Mouse (Mus musculus) thymus, adult 2 months (tissue): ENCODE results near the gene Mrpl21. TPM values are rescaled to one million over a fixed set of nuclear protein-coding genes. Genes with fewer than 3 reads are reported as not detected.

Experiments
- DNase-seq: peaks from one replicate; pipeline ENCODE4 v3.0.0; 2021
- H3K27ac ChIP-seq: fragments of 200-500 bp; 2 replicates; pipeline ENCODE4 v1.5.1; 2012; ENCODE audit warnings: low read length, control low read depth; ENCODE audit not compliant: control insufficient read depth, insufficient read depth
- H3K27me3 ChIP-seq: fragments of 200-500 bp; 2 replicates; pipeline ENCODE4 v1.6.1; 2012; ENCODE audit warnings: mild to moderate bottlenecking, low read length, moderate library complexity, mixed read lengths; ENCODE audit not compliant: control insufficient read depth, insufficient read depth
- H3K36me3 ChIP-seq: fragments of 200-500 bp; 2 replicates; pipeline ENCODE4 v1.6.1; 2012; ENCODE audit warnings: mild to moderate bottlenecking, low read length, moderate library complexity; ENCODE audit not compliant: control insufficient read depth, insufficient read depth
- H3K4me1 ChIP-seq: fragments of 200-500 bp; replicated peaks from 2 replicates; pipeline ENCODE4 v1.6.1; 2012; ENCODE audit warnings: low read length; ENCODE audit not compliant: control insufficient read depth, insufficient read depth
- H3K4me3 ChIP-seq: fragments of 200-500 bp; 2 replicates; pipeline ENCODE4 v1.5.1; 2012; ENCODE audit warnings: mild to moderate bottlenecking, low read length, control low read depth, moderate library complexity; ENCODE audit not compliant: control insufficient read depth, insufficient read depth
- CTCF ChIP-seq: fragments of 200-500 bp; IDR thresholded peaks from 2 replicates; pipeline ENCODE4 v1.5.1; 2012; ENCODE audit warnings: mild to moderate bottlenecking, control low read depth, low read length, moderate library complexity, borderline replicate concordance; ENCODE audit not compliant: control insufficient read depth, poor library complexity, insufficient read depth; ENCODE audit errors: extremely low read depth
- POLR2A ChIP-seq: fragments of 200-500 bp; IDR thresholded peaks from 2 replicates; pipeline ENCODE4 v1.6.1; 2012; ENCODE audit warnings: mild to moderate bottlenecking, low read length, control low read depth, moderate library complexity; ENCODE audit not compliant: control insufficient read depth, poor library complexity, insufficient read depth; ENCODE audit errors: extremely low read depth
- WGBS: fragments of 180-500 bp; shearing (Covaris S2); methylation state at CpG from one replicate; pipeline ENCODE4 v1.1.7; 2018; 5-methylcytosine and 5-hydroxymethylcytosine counted together
- polyA plus RNA-seq: library from polyadenylated mRNA; depleted of rRNA; stranded (reverse); fragments of >200 nt; gene quantifications from 2 replicates; pipeline ENCODE4 v1.2.3, GENCODE M21; 2012

The Mrpl21 gene
- polyA plus RNA-seq, 1 experiment: 57.8 TPM

GRCm38 (mm10) chr19:3320801-3321200 lies 38.1 kb downstream of the Mrpl21 start:
- no peak overlapping the region for H3K27ac ChIP-seq

GRCm38 (mm10) chr19:3321617-3322016 lies 38.9 kb downstream of the Mrpl21 start:
- no peak overlapping the region for H3K27ac ChIP-seq
- WGBS: 7% methylated on average over 11 of the region's 11 CpGs
- no peaks in the 10 kb centered on the region for H3K27me3 ChIP-seq
- TF ChIP-seq POLR2A (no peak), CTCF (no peak)
- H3K36me3 ChIP-seq: no peaks in the 10 kb centered on the region
- H3K4me3 ChIP-seq: peak overlapping the region; percentile 4; the same call in 1 of the 2 replicates
- peaks cover 33% of the 10 kb centered on the region for H3K4me1 ChIP-seq
- peak; percentile 24 for DNase-seq

More at GRCm38 (mm10) chr19:3320801-3321200, 38.1 kb downstream of the Mrpl21 start:
- H3K4me1 ChIP-seq: peaks cover 27% of the 10 kb centered on the region
- no peaks in the 10 kb centered on the region for H3K36me3 ChIP-seq
- no peak overlapping the region for H3K4me3 ChIP-seq
- 64% methylated on average over 3 of the region's 3 CpGs for WGBS
- DNase-seq: no peak
- TF ChIP-seq POLR2A: no peak
- TF ChIP-seq CTCF: no peak
- no peaks in the 10 kb centered on the region for H3K27me3 ChIP-seq

GRCm38 (mm10) chr19:3322261-3322969 lies 39.7 kb downstream of the Mrpl21 start, which contains the start of gene Cpt1a:
Gene Cpt1a, plus strand, starts transcription at chr19:3322334.
- H3K27ac ChIP-seq: peak within 1 kb of the TSS; percentile 43; the same call in 1 of the 2 replicates
- 0 out of 2 replicates have a peak, but pooled peaks have one; percentile 12 for TF ChIP-seq POLR2A
- TF ChIP-seq CTCF: no peak
- peaks cover 33% of the 10 kb centered on the region for H3K4me1 ChIP-seq
- H3K4me3 ChIP-seq: peak within 1 kb of the TSS; percentile 47
- H3K36me3 ChIP-seq: no peaks in the 10 kb centered on the region
- WGBS: under 1% methylated on average over 26 of the region's 26 CpGs
- peak; percentile 66 for DNase-seq
- H3K27me3 ChIP-seq: no peaks in the 10 kb centered on the region

GRCm38 (mm10) chr19:3323201-3323621 lies 40.5 kb downstream of the Mrpl21 start:
- peak overlapping the region; percentile 47 for H3K4me3 ChIP-seq
- no peaks in the 10 kb centered on the region for H3K36me3 ChIP-seq
- no peak for TF ChIP-seq CTCF
- TF ChIP-seq POLR2A: no peak
- WGBS: 1% methylated on average over 47 of the region's 47 CpGs
- H3K27ac ChIP-seq: no peak overlapping the region
- peak; percentile 82 for DNase-seq
- no peaks in the 10 kb centered on the region for H3K27me3 ChIP-seq
- H3K4me1 ChIP-seq: peaks cover 33% of the 10 kb centered on the region

- Histone ChIP-seq H3K4me1 (peaks cover 33% of the 10 kb centered on the region), H3K27ac (no peak overlapping the region), H3K4me3 (peak overlapping the region; percentile 47), H3K27me3 (no peaks in the 10 kb centered on the region), H3K36me3 (no peaks in the 10 kb centered on the region)
- WGBS: under 1% methylated on average over 34 of the region's 34 CpGs
- TF ChIP-seq CTCF (no peak), POLR2A (no peak)
- peak; percentile 50 for DNase-seq
Observed at GRCm38 (mm10) chr19:3323753-3324270, 41.1 kb downstream of the Mrpl21 start.

- Histone ChIP-seq H3K27me3 (no peaks in the 10 kb centered on the region), H3K4me1 (peaks cover 33% of the 10 kb centered on the region), H3K36me3 (no peaks in the 10 kb centered on the region), H3K4me3 (peak overlapping the region; percentile 81), H3K27ac (peak overlapping the region; percentile 71)
- peak; percentile 23 for DNase-seq
- no peak for TF ChIP-seq POLR2A
- TF ChIP-seq CTCF: no peak
- WGBS: under 1% methylated on average over 17 of the region's 17 CpGs
Observed at GRCm38 (mm10) chr19:3324271-3324811, 41.6 kb downstream of the Mrpl21 start.
